Mouse (Mus musculus) ES-Bruce4 (cell line): ENCODE data around the gene Mast4. TPM values are rescaled to one million over a fixed set of nuclear protein-coding genes. Genes with fewer than 3 reads are reported as not detected.

ENCODE experiments used
- H3K27ac ChIP-seq: 2 replicates; pipeline ENCODE4 v1.5.1; 2012; ENCODE audit warnings: low read length, inconsistent platforms; ENCODE audit not compliant: insufficient read depth
- H3K27me3 ChIP-seq: 2 replicates; pipeline ENCODE4 v1.6.1; 2012; ENCODE audit warnings: mild to moderate bottlenecking, low read length, inconsistent platforms; ENCODE audit not compliant: control insufficient read depth, poor library complexity, insufficient read depth, severe bottlenecking
- H3K36me3 ChIP-seq: 2 replicates; pipeline ENCODE4 v1.6.1; 2012; ENCODE audit warnings: inconsistent platforms, mild to moderate bottlenecking, low read length, moderate library complexity; ENCODE audit not compliant: control insufficient read depth, poor library complexity, insufficient read depth, severe bottlenecking
- H3K4me1 ChIP-seq: one replicate; pipeline ENCODE4 v1.8.1; 2011; ENCODE audit warnings: low read length; ENCODE audit not compliant: control insufficient read depth, insufficient read depth
- H3K4me3 ChIP-seq: 2 replicates; pipeline ENCODE4 v1.5.1; 2011; ENCODE audit warnings: low read depth, mild to moderate bottlenecking, low read length
- H3K9ac ChIP-seq: 2 replicates; pipeline ENCODE4 v1.6.1; 2012; ENCODE audit warnings: low read depth, mild to moderate bottlenecking, inconsistent platforms; ENCODE audit not compliant: poor library complexity, severe bottlenecking
- H3K9me3 ChIP-seq: replicated peaks from 2 replicates; pipeline ENCODE4 v1.6.1; 2012; ENCODE audit warnings: mild to moderate bottlenecking, low read length, inconsistent platforms; ENCODE audit not compliant: control insufficient read depth, poor library complexity, insufficient read depth, severe bottlenecking
- CTCF ChIP-seq: IDR thresholded peaks from one replicate; pipeline ENCODE4 v1.8.1; 2011; ENCODE audit warnings: low read depth, low read length
- EP300 ChIP-seq: IDR thresholded peaks from 2 replicates; pipeline ENCODE4 v1.6.1; 2011; ENCODE audit warnings: low read depth, low read length; ENCODE audit not compliant: insufficient read depth
- POLR2A ChIP-seq: IDR thresholded peaks from one replicate; pipeline ENCODE4 v1.8.1; 2011; ENCODE audit warnings: low read length; ENCODE audit not compliant: insufficient read depth
- polyA plus RNA-seq: library from polyadenylated mRNA; stranded (reverse); fragments of >200 nt; gene quantifications from 2 replicates; pipeline ENCODE4 v1.2.4, GENCODE M21; 2011; ENCODE audit warnings: low read depth; ENCODE audit not compliant: missing spikeins, insufficient read depth, insufficient read length

The Mast4 gene
- polyA plus RNA-seq, 1 experiment = 25.3 TPM

DNA sequence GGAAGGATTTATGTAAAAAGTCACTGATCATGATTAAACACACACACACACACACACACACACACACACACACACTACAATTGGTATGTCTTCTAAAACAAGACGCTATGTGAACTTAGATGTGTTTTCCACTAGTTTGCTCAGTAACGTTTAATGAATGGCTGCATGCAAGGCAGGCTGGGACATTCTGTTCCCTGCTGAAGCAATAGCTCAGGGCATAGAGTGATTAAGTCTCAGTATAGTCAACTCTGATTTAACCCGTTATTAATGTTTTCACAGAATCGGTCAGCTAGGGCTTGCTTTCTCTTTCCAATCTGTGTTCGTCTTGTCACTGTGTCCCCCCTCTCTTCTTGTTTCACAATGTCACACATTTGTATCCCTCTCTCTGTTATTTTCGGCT is 558.8 kb downstream of the Mast4 start:
- Histone ChIP-seq H3K4me3 (no peak overlapping the region), H3K27me3 (no peaks in the 10 kb centered on the region), H3K27ac (no peak overlapping the region), H3K9me3 (no peaks in the 10 kb centered on the region), H3K4me1 (no peaks in the 10 kb centered on the region), H3K36me3 (no peaks in the 10 kb centered on the region; the same call in 1 of the 2 replicates), H3K9ac (no peak overlapping the region)
- TF ChIP-seq POLR2A = no peak
- no peak for TF ChIP-seq EP300
- no peak for TF ChIP-seq CTCF

DNA sequence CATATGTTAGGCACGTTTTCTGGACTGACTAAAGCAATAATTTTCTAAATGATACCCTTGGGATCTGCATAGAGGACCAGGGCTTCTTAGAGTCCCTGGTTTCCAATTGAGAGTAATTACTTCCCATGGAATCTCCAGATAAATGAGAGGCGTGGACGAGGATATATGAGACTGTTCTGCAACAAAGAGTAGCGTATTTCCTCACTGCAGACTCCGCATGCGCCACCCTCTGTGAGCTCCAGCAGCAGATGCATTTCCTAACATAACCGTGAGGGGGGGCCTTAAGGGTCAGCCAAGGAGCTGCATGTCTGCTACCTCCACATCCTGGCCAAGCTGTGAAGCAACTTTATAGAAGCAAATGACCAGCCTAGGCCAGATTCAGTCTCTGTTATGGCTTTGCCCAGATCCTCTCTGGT is 559.5 kb downstream of the Mast4 start:
- no peak overlapping the region for H3K27ac ChIP-seq
- H3K9ac ChIP-seq = no peak overlapping the region
- H3K9me3 ChIP-seq = no peaks in the 10 kb centered on the region
- TF ChIP-seq EP300 (no peak), CTCF (peak; percentile 4)
- H3K36me3 ChIP-seq = no peaks in the 10 kb centered on the region; the same call in 1 of the 2 replicates
- no peak overlapping the region for H3K4me3 ChIP-seq
- H3K4me1 ChIP-seq = no peaks in the 10 kb centered on the region
- H3K27me3 ChIP-seq = no peaks in the 10 kb centered on the region

DNA sequence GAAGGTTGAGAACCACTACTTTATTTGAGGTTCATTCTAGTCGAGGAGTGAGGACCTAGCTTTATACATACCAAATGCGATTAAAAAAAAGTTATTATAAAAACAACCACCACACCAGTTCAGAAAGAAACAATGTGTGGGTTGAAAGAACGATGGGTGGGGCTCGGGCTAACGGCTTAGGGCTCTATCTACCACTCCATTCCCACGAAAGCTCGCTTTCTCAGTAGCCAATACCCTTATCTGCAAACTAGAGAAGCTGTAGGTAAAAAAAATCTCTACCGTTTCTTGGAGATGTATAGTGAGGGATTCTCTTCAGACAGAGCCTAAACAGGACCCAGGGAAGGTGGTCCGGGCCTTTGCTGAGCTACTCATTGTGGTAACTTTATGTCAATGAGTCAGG is 561.1 kb downstream of the Mast4 start:
- Histone ChIP-seq H3K27me3 (no peaks in the 10 kb centered on the region), H3K9me3 (no peaks in the 10 kb centered on the region), H3K9ac (no peak overlapping the region), H3K36me3 (no peaks in the 10 kb centered on the region; the same call in 1 of the 2 replicates), H3K4me3 (no peak overlapping the region), H3K27ac (no peak overlapping the region), H3K4me1 (no peaks in the 10 kb centered on the region)
- no peak for TF ChIP-seq EP300
- TF ChIP-seq POLR2A = no peak
- TF ChIP-seq CTCF = no peak

DNA sequence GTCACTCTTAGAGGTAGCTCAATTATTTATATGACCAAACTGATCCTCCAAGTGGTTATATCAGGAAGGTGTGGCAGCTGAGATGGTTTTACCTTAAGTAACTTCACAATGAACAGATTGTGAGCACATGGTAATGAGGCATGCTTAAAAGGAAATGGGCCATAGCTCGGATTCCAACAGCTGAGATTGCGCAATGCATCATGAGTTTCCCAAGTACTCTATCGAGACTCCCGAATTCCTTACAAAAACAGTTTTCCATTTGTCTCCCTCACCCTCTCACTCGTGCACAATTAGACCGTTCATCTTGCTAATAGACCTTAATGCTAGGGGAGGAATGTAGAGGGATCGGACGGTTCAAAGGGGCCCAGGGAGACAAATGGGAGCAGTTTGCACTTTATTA is 564.1 kb downstream of the Mast4 start:
- Histone ChIP-seq H3K27me3 (no peaks in the 10 kb centered on the region), H3K27ac (no peak overlapping the region), H3K4me3 (no peak overlapping the region), H3K36me3 (no peaks in the 10 kb centered on the region; the same call in 1 of the 2 replicates), H3K9ac (no peak overlapping the region), H3K9me3 (no peaks in the 10 kb centered on the region), H3K4me1 (no peaks in the 10 kb centered on the region)
- TF ChIP-seq CTCF = no peak
- TF ChIP-seq POLR2A = no peak
- TF ChIP-seq EP300 = no peak

GRCm38 (mm10) chr13:102768512-102768911 is 565.8 kb downstream of the Mast4 start:
- H3K27ac ChIP-seq = no peak overlapping the region
- H3K27me3 ChIP-seq = no peaks in the 10 kb centered on the region
- no peaks in the 10 kb centered on the region; the same call in none of the 2 replicates for H3K36me3 ChIP-seq
- no peak overlapping the region for H3K4me3 ChIP-seq
- no peak overlapping the region for H3K9ac ChIP-seq
- no peaks in the 10 kb centered on the region for H3K9me3 ChIP-seq
- no peaks in the 10 kb centered on the region for H3K4me1 ChIP-seq
- TF ChIP-seq CTCF (no peak), EP300 (no peak), POLR2A (no peak)

DNA sequence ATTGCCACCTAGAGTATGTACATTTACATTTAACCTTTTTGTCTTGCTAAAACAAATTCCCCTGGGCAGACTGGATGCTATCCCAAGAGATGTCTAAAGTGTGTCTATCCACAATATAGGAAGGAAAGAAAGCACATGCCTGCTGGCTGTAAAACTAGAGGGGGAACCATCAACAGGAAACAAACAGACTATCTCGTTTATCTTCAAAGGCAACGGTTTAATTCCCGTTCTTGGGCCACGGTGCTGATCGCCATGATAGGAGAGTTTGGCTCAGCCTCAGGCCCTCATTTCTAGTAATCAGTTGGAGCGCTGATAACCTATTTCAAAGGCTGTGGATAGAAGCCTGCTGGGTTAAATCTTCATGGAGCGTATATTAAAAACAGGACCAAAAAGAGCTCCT is 567.2 kb downstream of the Mast4 start:
- Histone ChIP-seq H3K36me3 (no peaks in the 10 kb centered on the region; the same call in 1 of the 2 replicates), H3K9me3 (no peaks in the 10 kb centered on the region), H3K27me3 (no peaks in the 10 kb centered on the region), H3K9ac (no peak overlapping the region), H3K27ac (no peak overlapping the region), H3K4me1 (no peaks in the 10 kb centered on the region), H3K4me3 (no peak overlapping the region)
- TF ChIP-seq POLR2A (no peak), EP300 (no peak), CTCF (no peak)
